Mouse (Mus musculus) hindbrain, postnatal 0 days (tissue): ENCODE measurements around the gene Hist1h2br. TPM values are rescaled to one million over a fixed set of nuclear protein-coding genes. Genes with fewer than 3 reads are reported as not detected.

Experiments used
- ATAC-seq: fragments of 200-750 bp; cut with Nextera tagmentation; 2 replicates; pipeline ENCODE4 v1.8.0; 2017; ENCODE audit warnings: mild to moderate bottlenecking, moderate TSS enrichment, moderate library complexity
- DNase-seq: peaks from one replicate; pipeline ENCODE4 v3.0.0-alpha.2; 2015; ENCODE audit warnings: low spot score
- H3K27ac ChIP-seq: fragments of 300-500 bp; sonication (generic); 2 replicates; pipeline ENCODE4 v1.5.1; 2014; ENCODE audit warnings: mild to moderate bottlenecking
- H3K27me3 ChIP-seq: fragments of 300-500 bp; sonication (generic); 2 replicates; pipeline ENCODE4 v1.6.1; 2014; ENCODE audit warnings: low read length, mixed read lengths; ENCODE audit not compliant: insufficient read depth
- H3K36me3 ChIP-seq: fragments of 300-500 bp; sonication (generic); 2 replicates; pipeline ENCODE4 v1.6.1; 2014; ENCODE audit warnings: low read length, mixed read lengths; ENCODE audit not compliant: insufficient read depth
- H3K4me1 ChIP-seq: fragments of 300-500 bp; sonication (generic); 2 replicates; pipeline ENCODE4 v1.6.1; 2014; ENCODE audit warnings: antibody characterized with exemption, low read length, mixed read lengths; ENCODE audit not compliant: insufficient read depth
- H3K4me2 ChIP-seq: fragments of 300-500 bp; sonication (generic); 2 replicates; pipeline ENCODE4 v1.6.1; 2014; ENCODE audit warnings: low read depth, mild to moderate bottlenecking, low read length, moderate library complexity, mixed read lengths
- H3K4me3 ChIP-seq: fragments of 300-500 bp; sonication (generic); 2 replicates; pipeline ENCODE4 v1.5.1; 2014; ENCODE audit warnings: low read length
- H3K9ac ChIP-seq: fragments of 300-500 bp; sonication (generic); replicated peaks from 2 replicates; pipeline ENCODE4 v1.6.1; 2014; ENCODE audit warnings: mild to moderate bottlenecking, low read length, moderate library complexity, mixed read lengths
- H3K9me3 ChIP-seq: fragments of 300-500 bp; sonication (generic); 2 replicates; pipeline ENCODE4 v1.6.1; 2016; ENCODE audit warnings: low read length, mixed read lengths
- CTCF ChIP-seq: IDR thresholded peaks from 2 replicates; pipeline ENCODE4 v1.5.1; 2016; ENCODE audit warnings: antibody characterized with exemption, control low read depth, low read depth
- WGBS: fragments of 180-500 bp; shearing (Covaris S2); extraction: QIAGEN DNeasy Blood & Tissue Kit; methylation state at CpG from one replicate; pipeline ENCODE4 v1.1.7; 2014; 5-methylcytosine and 5-hydroxymethylcytosine counted together
- microRNA-seq, 2 experiments: library from miRNA; unstranded; fragments of <30 nt; microRNA quantifications; one replicate each; pipeline ENCODE4; 2016
- polyA plus RNA-seq: library from polyadenylated mRNA; unstranded; fragments of >200 nt; fragmentation: Nextera tagmentation; extraction: Ambion mirVana; gene quantifications from 2 replicates; pipeline ENCODE4 v1.2.1, GENCODE M21; 2015
- total RNA-seq: library from RNA; depleted of rRNA; stranded (reverse); fragments of >200 nt; gene quantifications from 2 replicates; pipeline ENCODE4 v1.2.3, GENCODE M21; 2014; rRNA removed

The Hist1h2br gene
- total and polyA plus RNA-seq, 2 experiments from 2014 or later = 4.7 to 757 TPM

- 3% methylated on average over 27 of the region's 27 CpGs for WGBS
- Histone ChIP-seq H3K27me3 (no peaks in the 10 kb centered on the region), H3K27ac (no peak overlapping the region), H3K9me3 (no peaks in the 10 kb centered on the region), H3K4me1 (no peaks in the 10 kb centered on the region), H3K4me3 (peak overlapping the region; percentile 32), H3K4me2 (peak overlapping the region; percentile 49), H3K9ac (no peak overlapping the region), H3K36me3 (no peaks in the 10 kb centered on the region)
- ATAC-seq = no peak
- no peak for TF ChIP-seq CTCF
- peak; percentile 18 for DNase-seq
These were observed 48.5 kb downstream of the Hist1h2br start for GRCm38 (mm10) chr13:21881878-21882669.

GRCm38 (mm10) chr13:21882760-21883405 is 49.3 kb downstream of the Hist1h2br start:
- H3K9ac ChIP-seq = no peak overlapping the region
- H3K9me3 ChIP-seq = no peaks in the 10 kb centered on the region
- H3K27me3 ChIP-seq = no peaks in the 10 kb centered on the region
- H3K4me2 ChIP-seq = peak overlapping the region; percentile 49
- ATAC-seq (peak; percentile 69; the same call in 1 of the 2 replicates), DNase-seq (peak; percentile 79)
- no peaks in the 10 kb centered on the region for H3K4me1 ChIP-seq
- H3K27ac ChIP-seq = no peak overlapping the region
- H3K36me3 ChIP-seq = no peaks in the 10 kb centered on the region
- 1% methylated on average over 13 of the region's 13 CpGs for WGBS
- peak overlapping the region; percentile 32 for H3K4me3 ChIP-seq
- no peak for TF ChIP-seq CTCF

GRCm38 (mm10) chr13:21883407-21883806 is 49.9 kb downstream of the Hist1h2br start:
- 45% methylated on average over 5 of the region's 5 CpGs for WGBS
- Histone ChIP-seq H3K4me1 (no peaks in the 10 kb centered on the region), H3K4me2 (peak overlapping the region; percentile 49), H3K9ac (no peak overlapping the region), H3K4me3 (peak overlapping the region; percentile 32), H3K27me3 (no peaks in the 10 kb centered on the region), H3K9me3 (no peaks in the 10 kb centered on the region), H3K27ac (no peak overlapping the region), H3K36me3 (no peaks in the 10 kb centered on the region)
- no peak for DNase-seq
- no peak for TF ChIP-seq CTCF
- no peak for ATAC-seq

- WGBS = 77% methylated on average over 4 of the region's 4 CpGs
- no peak for DNase-seq
These were observed 51.0 kb downstream of the Hist1h2br start for GRCm38 (mm10) chr13:21884586-21884985.

More at GRCm38 (mm10) chr13:21884586-21884985, 51.0 kb downstream of the Hist1h2br start:
- no peak for TF ChIP-seq CTCF
- H3K4me2 ChIP-seq = no peak overlapping the region
- H3K27me3 ChIP-seq = no peaks in the 10 kb centered on the region
- H3K4me3 ChIP-seq = no peak overlapping the region
- H3K4me1 ChIP-seq = no peaks in the 10 kb centered on the region
- no peak for ATAC-seq
- H3K9me3 ChIP-seq = no peaks in the 10 kb centered on the region
- no peak overlapping the region for H3K27ac ChIP-seq
- H3K36me3 ChIP-seq = no peaks in the 10 kb centered on the region
- no peak overlapping the region for H3K9ac ChIP-seq

Small RNAs within 50 kb of the gene (microRNA-seq; reads per million reads assigned to microRNA genes)
- gene Gm19658 (0 reads per million in 2 experiments), gene Gm44346 (0 reads per million in 2 experiments), gene Gm44466 (0 reads per million in 2 experiments)

Other genes with a start within 250 kb of the Hist1h2br start
- not detected in 2 replicates for gene Olfr1362, start 219.7 kb upstream of the Hist1h2br start, total RNA-seq
- gene Olfr1362, start 219.7 kb upstream of the Hist1h2br start, polyA plus RNA-seq = not detected in 2 replicates
- not detected in 2 replicates for gene Olfr11, start 191.2 kb upstream of the Hist1h2br start, total RNA-seq
- gene Olfr11, start 191.2 kb upstream of the Hist1h2br start, polyA plus RNA-seq = 0.09 TPM in 1 of 2 replicates, not detected in the other
- not detected in 2 replicates for gene Olfr1361, start 170.4 kb upstream of the Hist1h2br start, total RNA-seq
- gene Olfr1361, start 170.4 kb upstream of the Hist1h2br start, polyA plus RNA-seq = not detected in 2 replicates
- not detected in 2 replicates for gene Olfr1360, start 156.3 kb upstream of the Hist1h2br start, total RNA-seq
- not detected in 2 replicates for gene Olfr1360, start 156.3 kb upstream of the Hist1h2br start, polyA plus RNA-seq
- not detected in 2 replicates for gene Olfr1359, start 135.6 kb upstream of the Hist1h2br start, total RNA-seq
- not detected in 2 replicates for gene Olfr1359, start 135.6 kb upstream of the Hist1h2br start, polyA plus RNA-seq
- 541 and 615 TPM in 2 replicates for gene Hist1h2bl, start 117.6 kb upstream of the Hist1h2br start, total RNA-seq
- gene Hist1h2bl, start 117.6 kb upstream of the Hist1h2br start, polyA plus RNA-seq = 1.2 TPM in 1 of 2 replicates, not detected in the other
- 934 and 1,282 TPM in 2 replicates for gene Hist1h2ai, start 117.3 kb upstream of the Hist1h2br start, total RNA-seq
- gene Hist1h2ai, start 117.3 kb upstream of the Hist1h2br start, polyA plus RNA-seq = 4.5 and 5.8 TPM in 2 replicates
- gene Hist1h3h, start 116.1 kb upstream of the Hist1h2br start, total RNA-seq = 1,004 and 1,140 TPM in 2 replicates
- gene Hist1h3h, start 116.1 kb upstream of the Hist1h2br start, polyA plus RNA-seq = 1.9 and 6.2 TPM in 2 replicates
- gene Hist1h2bm, start 111.7 kb upstream of the Hist1h2br start, total RNA-seq = 1,597 and 1,943 TPM in 2 replicates
- 1.3 and 1.7 TPM in 2 replicates for gene Hist1h2bm, start 111.7 kb upstream of the Hist1h2br start, polyA plus RNA-seq
- gene Hist1h4j, start 98.7 kb upstream of the Hist1h2br start, total RNA-seq = 1,214 and 1,310 TPM in 2 replicates
- gene Hist1h4j, start 98.7 kb upstream of the Hist1h2br start, polyA plus RNA-seq = not detected in 2 replicates
- 380 and 998 TPM in 2 replicates for gene Hist1h4k, start 83.2 kb upstream of the Hist1h2br start, total RNA-seq
- 1.6 and 1.9 TPM in 2 replicates for gene Hist1h4k, start 83.2 kb upstream of the Hist1h2br start, polyA plus RNA-seq
- 429 and 552 TPM in 2 replicates for gene Hist1h2ak, start 79.9 kb upstream of the Hist1h2br start, total RNA-seq
- gene Hist1h2ak, start 79.9 kb upstream of the Hist1h2br start, polyA plus RNA-seq = 9.9 and 13.6 TPM in 2 replicates
- gene Hist1h2bn, start 79.6 kb upstream of the Hist1h2br start, total RNA-seq = 864 and 1,352 TPM in 2 replicates
- 1.1 TPM in 1 of 2 replicates, not detected in the other for gene Hist1h2bn, start 79.6 kb upstream of the Hist1h2br start, polyA plus RNA-seq
- 263 and 411 TPM in 2 replicates for gene Hist1h1b, start 53.1 kb upstream of the Hist1h2br start, total RNA-seq
- 10.0 and 11.7 TPM in 2 replicates for gene Hist1h1b, start 53.1 kb upstream of the Hist1h2br start, polyA plus RNA-seq
- gene Hist1h3i, start 50.4 kb upstream of the Hist1h2br start, total RNA-seq = 789 and 1,626 TPM in 2 replicates
- gene Hist1h3i, start 50.4 kb upstream of the Hist1h2br start, polyA plus RNA-seq = 24.5 and 29.0 TPM in 2 replicates
- 641 and 1,093 TPM in 2 replicates for gene Hist1h2an, start 46.5 kb upstream of the Hist1h2br start, total RNA-seq
- 2.2 and 5.4 TPM in 2 replicates for gene Hist1h2an, start 46.5 kb upstream of the Hist1h2br start, polyA plus RNA-seq
- gene Hist1h2bp, start 46.3 kb upstream of the Hist1h2br start, total RNA-seq = 234 and 289 TPM in 2 replicates
- 0.84 TPM in 1 of 2 replicates, not detected in the other for gene Hist1h2bp, start 46.3 kb upstream of the Hist1h2br start, polyA plus RNA-seq
- 1,114 and 1,806 TPM in 2 replicates for gene Hist1h2bq, start 23.5 kb upstream of the Hist1h2br start, total RNA-seq
- gene Hist1h2bq, start 23.5 kb upstream of the Hist1h2br start, polyA plus RNA-seq = 4.8 and 6.4 TPM in 2 replicates
- gene Hist1h2ao, start 23.3 kb upstream of the Hist1h2br start, total RNA-seq = not detected in 2 replicates
- not detected in 2 replicates for gene Hist1h2ao, start 23.3 kb upstream of the Hist1h2br start, polyA plus RNA-seq
- 2.3 and 3.3 TPM in 2 replicates for gene Hist1h4m, start 22.0 kb upstream of the Hist1h2br start, total RNA-seq
- gene Hist1h4m, start 22.0 kb upstream of the Hist1h2br start, polyA plus RNA-seq = not detected in 2 replicates
- gene Hist1h4n, start 1.5 kb upstream of the Hist1h2br start, total RNA-seq = 4,540 and 4,675 TPM in 2 replicates
- gene Hist1h4n, start 1.5 kb upstream of the Hist1h2br start, polyA plus RNA-seq = 3.7 and 4.1 TPM in 2 replicates
- gene Hist1h2ap, start 236 bp upstream of the Hist1h2br start, total RNA-seq = 1,318 and 1,554 TPM in 2 replicates
- 798 and 958 TPM in 2 replicates for gene Hist1h2ap, start 236 bp upstream of the Hist1h2br start, polyA plus RNA-seq
- gene Zfp184, start 111.4 kb downstream of the Hist1h2br start, total RNA-seq = 9.3 and 13.5 TPM in 2 replicates
- 7.8 and 9.6 TPM in 2 replicates for gene Zfp184, start 111.4 kb downstream of the Hist1h2br start, polyA plus RNA-seq
- gene Pom121l2, start 147.5 kb downstream of the Hist1h2br start, total RNA-seq = not detected in 2 replicates
- not detected in 2 replicates for gene Pom121l2, start 147.5 kb downstream of the Hist1h2br start, polyA plus RNA-seq
- gene Prss16, start 176.0 kb downstream of the Hist1h2br start, total RNA-seq = not detected in 2 replicates
- not detected in 2 replicates for gene Prss16, start 176.0 kb downstream of the Hist1h2br start, polyA plus RNA-seq
- 67.7 and 136 TPM in 2 replicates for gene Hist1h2ah, start 201.8 kb downstream of the Hist1h2br start, total RNA-seq
- gene Hist1h2ah, start 201.8 kb downstream of the Hist1h2br start, polyA plus RNA-seq = 2.2 and 10.5 TPM in 2 replicates
- gene Hist1h2bk, start 202.1 kb downstream of the Hist1h2br start, total RNA-seq = 468 and 587 TPM in 2 replicates
- 0.84 and 1.2 TPM in 2 replicates for gene Hist1h2bk, start 202.1 kb downstream of the Hist1h2br start, polyA plus RNA-seq
- 20.6 and 39.3 TPM in 2 replicates for gene Hist1h4i, start 207.6 kb downstream of the Hist1h2br start, total RNA-seq
- gene Hist1h4i, start 207.6 kb downstream of the Hist1h2br start, polyA plus RNA-seq = 5.1 and 5.5 TPM in 2 replicates
- gene Hist1h2ag, start 209.2 kb downstream of the Hist1h2br start, total RNA-seq = 477 and 856 TPM in 2 replicates
- gene Hist1h2ag, start 209.2 kb downstream of the Hist1h2br start, polyA plus RNA-seq = 13.5 and 16.6 TPM in 2 replicates
- gene Hist1h2bj, start 209.5 kb downstream of the Hist1h2br start, total RNA-seq = 777 and 1,409 TPM in 2 replicates
- gene Hist1h2bj, start 209.5 kb downstream of the Hist1h2br start, polyA plus RNA-seq = 4.2 and 6.8 TPM in 2 replicates